ENCODE assay signal across 10 mouse cellular contexts in the genomic region with DNA sequence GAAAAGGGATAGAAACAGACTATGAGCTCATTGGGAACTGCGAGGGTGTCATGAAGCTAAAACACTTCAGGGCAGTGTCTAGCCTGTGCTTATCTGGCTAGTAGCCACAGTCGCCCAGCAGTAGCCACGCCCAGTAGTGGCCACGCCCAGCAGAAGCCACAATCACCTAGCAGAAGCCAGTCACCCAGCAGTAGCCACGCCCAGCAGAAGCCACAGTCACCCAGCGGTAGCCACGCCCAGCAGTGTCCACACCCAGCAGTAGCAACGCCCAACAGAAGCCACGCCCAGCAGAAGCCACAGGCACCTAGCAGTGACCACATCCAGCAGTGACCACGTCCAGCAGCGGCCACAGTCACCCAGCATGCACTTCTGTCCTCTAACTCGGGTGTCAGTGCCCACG.
DNase-seq lines count a peak whose midpoint lies in the region; ATAC-seq lines count a peak whose summit lies in the region.
"Had no signal": no experiment of that assay in that cellular context is flagged by ENCODE, and none has a peak within 500 bp of the region (broad histone marks: within the 10 kb centered on the region; RNA-seq: fewer than 3 reads in every experiment).

No protein-coding gene starts in this region.

- H3K27ac ChIP-seq in forebrain, embryonic 11.5 days (ENCODE audit: low read depth, low read length), result no peak overlapping the region
- H3K27ac ChIP-seq in forebrain, embryonic 16.5 days (ENCODE audit: low read length), result no peak overlapping the region
- no peak overlapping the region for H3K27ac ChIP-seq in neural tube, embryonic 11.5 days (ENCODE audit: low read depth, low read length)
- no peak overlapping the region for H3K27ac ChIP-seq in liver, embryonic 11.5 days (ENCODE audit: low read depth, low read length)

- peaks cover 15% of the 10 kb centered on the region for H3K4me1 ChIP-seq in forebrain, embryonic 11.5 days (replicated peaks; ENCODE audit: control insufficient read depth, insufficient read depth, low read length)
- H3K4me1 ChIP-seq in forebrain, embryonic 16.5 days (replicated peaks; ENCODE audit: control insufficient read depth, insufficient read depth, low read length), result peaks cover 12% of the 10 kb centered on the region
- H3K4me1 ChIP-seq in neural tube, embryonic 11.5 days (ENCODE audit: control insufficient read depth, insufficient read depth, low read length), result peaks cover 6% of the 10 kb centered on the region
- no peaks in the 10 kb centered on the region for H3K4me1 ChIP-seq in liver, embryonic 11.5 days (replicated peaks; ENCODE audit: control insufficient read depth, insufficient read depth, low read length)

- ATAC-seq in forebrain, embryonic 11.5 days (replicated peaks; ENCODE audit: low FRiP score), result peak; percentile 49; the same call in 1 of the 2 replicates
- ATAC-seq in forebrain, embryonic 16.5 days, result no peak
- no peak for ATAC-seq in neural tube, embryonic 11.5 days (ENCODE audit: insufficient read depth, low FRiP score, low TSS enrichment)
- peak; percentile 61 for ATAC-seq in liver, embryonic 11.5 days (replicated peaks; ENCODE audit: low FRiP score)

- WGBS in forebrain, embryonic 11.5 days, result 17% methylated on average over 13 of the region's 13 CpGs
- WGBS in forebrain, embryonic 16.5 days, result 24% methylated on average over 13 of the region's 13 CpGs
- WGBS in neural tube, embryonic 11.5 days, result 12% methylated on average over 13 of the region's 13 CpGs
- WGBS in liver, embryonic 11.5 days, result 8% methylated on average over 13 of the region's 13 CpGs

- H3K4me3 ChIP-seq in forebrain, embryonic 11.5 days (ENCODE audit: low read depth, low read length), result no peak overlapping the region
- no peak overlapping the region for H3K4me3 ChIP-seq in forebrain, embryonic 16.5 days (replicated peaks; ENCODE audit: low read length)
- no peak overlapping the region for H3K4me3 ChIP-seq in neural tube, embryonic 11.5 days (ENCODE audit: low read depth, low read length)
- no peak overlapping the region for H3K4me3 ChIP-seq in liver, embryonic 11.5 days (ENCODE audit: low read depth, low read length)

- DNase-seq in forebrain, embryonic 11.5 days (ENCODE audit: low spot score), result peak; percentile 64
- DNase-seq in neural tube, embryonic 11.5 days (ENCODE audit: low spot score), result peak; percentile 56
- no peak for DNase-seq in neural tube, embryonic 10.5 days (ENCODE audit: extremely low spot score, low spot score)
- peak; percentile 44 for DNase-seq in liver, embryonic 11.5 days (ENCODE audit: low spot score)
- peak; percentile 48 for DNase-seq in testis, postnatal 10 days (ENCODE audit: low spot score)
- DNase-seq in left cerebral cortex, postnatal 4 days, result no peak
- DNase-seq in ovary, postnatal 36 days (ENCODE audit: low spot score), result no peak
- DNase-seq: cerebellum, adult 11-12 months had no signal

- no peaks in the 10 kb centered on the region for H3K36me3 ChIP-seq in forebrain, embryonic 11.5 days (ENCODE audit: control insufficient read depth, insufficient read depth, low read length)
- no peaks in the 10 kb centered on the region for H3K36me3 ChIP-seq in forebrain, embryonic 16.5 days (ENCODE audit: control insufficient read depth, insufficient read depth)
- H3K36me3 ChIP-seq in neural tube, embryonic 11.5 days (ENCODE audit: control insufficient read depth, insufficient read depth, low read length), result no peaks in the 10 kb centered on the region
- H3K36me3 ChIP-seq in liver, embryonic 11.5 days (ENCODE audit: control insufficient read depth, insufficient read depth, low read length), result no peaks in the 10 kb centered on the region

- no peak overlapping the region for H3K9ac ChIP-seq in forebrain, embryonic 11.5 days (ENCODE audit: low read length)
- H3K9ac ChIP-seq in forebrain, embryonic 16.5 days (replicated peaks; ENCODE audit: low read depth, low read length), result no peak overlapping the region
- no peak overlapping the region for H3K9ac ChIP-seq in neural tube, embryonic 11.5 days (ENCODE audit: low read length)
- no peak overlapping the region for H3K9ac ChIP-seq in liver, embryonic 11.5 days (ENCODE audit: low read depth, low read length)

- no peaks in the 10 kb centered on the region for H3K27me3 ChIP-seq in forebrain, embryonic 11.5 days (ENCODE audit: control insufficient read depth, insufficient read depth, low read length)
- no peaks in the 10 kb centered on the region for H3K27me3 ChIP-seq in forebrain, embryonic 16.5 days (replicated peaks; ENCODE audit: control insufficient read depth, insufficient read depth, low read length)
- H3K27me3 ChIP-seq in neural tube, embryonic 11.5 days (ENCODE audit: control insufficient read depth, insufficient read depth, low read length), result no peaks in the 10 kb centered on the region
- 0 out of 2 replicates have a peak, but pooled peaks cover 3% of the 10 kb centered on the region for H3K27me3 ChIP-seq in liver, embryonic 11.5 days (replicated peaks; ENCODE audit: control insufficient read depth, insufficient read depth, low read length)
- H3K27me3 ChIP-seq: CH12.LX had no signal

- peak overlapping the region; percentile 29; the same call in 1 of the 2 replicates for H3K4me2 ChIP-seq in forebrain, embryonic 11.5 days (ENCODE audit: low read depth, low read length, severe bottlenecking)
- H3K4me2 ChIP-seq in forebrain, embryonic 16.5 days (ENCODE audit: low read length), result no peak overlapping the region
- peak overlapping the region; percentile 33; the same call in 1 of the 2 replicates for H3K4me2 ChIP-seq in neural tube, embryonic 11.5 days (ENCODE audit: low read depth)
- H3K4me2 ChIP-seq in liver, embryonic 11.5 days, result peak overlapping the region; percentile 29; the same call in 1 of the 2 replicates

- intact Hi-C loops in left cerebral cortex, postnatal 4 days (cut with DNase I), result no loop called here

- H3K9me3 ChIP-seq in forebrain, embryonic 11.5 days (ENCODE audit: control insufficient read depth, low read length), result no peaks in the 10 kb centered on the region
- no peaks in the 10 kb centered on the region for H3K9me3 ChIP-seq in forebrain, embryonic 16.5 days (ENCODE audit: control insufficient read depth, low read length)
- H3K9me3 ChIP-seq in neural tube, embryonic 11.5 days (ENCODE audit: control insufficient read depth, low read length), result no peaks in the 10 kb centered on the region
- peaks cover 3% of the 10 kb centered on the region; the same call in 1 of the 2 replicates for H3K9me3 ChIP-seq in liver, embryonic 11.5 days (ENCODE audit: control insufficient read depth, low read length)

Comparison
In these comparisons a context has a peak if more than half of its experiments do, and no peak if none do; other contexts are left out.
1. ATAC-seq: peak in forebrain, embryonic 11.5 days (single experiment) and liver, embryonic 11.5 days (single experiment); none in forebrain, embryonic 16.5 days (single experiment) and neural tube, embryonic 11.5 days (single experiment).
2. DNase-seq: peak in forebrain, embryonic 11.5 days (single experiment), neural tube, embryonic 11.5 days (single experiment), liver, embryonic 11.5 days (single experiment) and testis, postnatal 10 days (single experiment); none in neural tube, embryonic 10.5 days (single experiment), left cerebral cortex, postnatal 4 days (single experiment) and ovary, postnatal 36 days (single experiment).